8 mouse cellular contexts compared by ENCODE assay signal in the genomic region with DNA sequence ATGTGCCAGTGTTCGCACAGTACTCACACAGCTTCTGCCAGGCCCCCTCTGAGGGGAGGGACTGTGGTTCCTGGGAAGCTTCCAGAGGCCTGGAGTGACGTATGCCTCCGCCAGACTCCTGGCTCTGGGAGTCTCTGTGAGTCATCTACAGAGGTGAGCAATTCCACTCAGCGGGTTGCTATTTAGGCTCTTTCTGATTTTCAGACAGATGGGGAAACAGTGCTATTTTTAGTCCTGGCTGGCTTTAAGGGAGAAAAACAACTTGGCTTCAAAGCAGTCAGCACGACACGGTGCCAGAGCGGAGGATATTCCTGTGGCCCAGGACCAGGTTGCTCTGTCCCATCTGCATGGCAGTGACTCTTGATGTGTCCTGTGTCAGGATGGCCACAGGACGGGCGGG. TPM values are rescaled to one million over a fixed set of nuclear protein-coding genes. Genes with fewer than 3 reads are reported as not detected.
A peak's percentile ranks its signal among the peaks of the same experiment; 100 is the strongest.
DNase-seq lines count a peak whose midpoint lies in the region; ATAC-seq and TF ChIP-seq lines count a peak whose summit lies in the region.

No protein-coding gene starts in this region.

- peak; percentile 40 to 56 for DNase-seq in adrenal gland, adult 18-20 months (ENCODE audit: low spot score in 2 of 2)
- peak; percentile 95 for DNase-seq in fibroblast of lung, adult 2 months (ENCODE audit: low read depth)
- peak; percentile 81 to 97 for DNase-seq in left cerebral cortex, postnatal 25 days (ENCODE audit: low spot score in 2 of 2)
- peak; percentile 42 for DNase-seq in stomach, postnatal 0 days (ENCODE audit: low spot score)
- no peak for DNase-seq in thymus, postnatal 10 days (ENCODE audit: low spot score in 2 of 2)

- H3ac ChIP-seq in C2C12 (ENCODE audit: control insufficient read depth, insufficient read length, low read depth), result no peak overlapping the region

- H3K79me3 ChIP-seq in C2C12 (ENCODE audit: low read depth), result no peaks in the 10 kb centered on the region

- peaks cover 13% of the 10 kb centered on the region for H3K4me1 ChIP-seq in heart, embryonic 15.5 days (replicated peaks)
- no peaks in the 10 kb centered on the region for H3K4me1 ChIP-seq in stomach, postnatal 0 days (replicated peaks; ENCODE audit: control insufficient read depth, insufficient read depth)

- no peak overlapping the region for H3K9ac ChIP-seq in heart, embryonic 15.5 days
- no peak overlapping the region for H3K9ac ChIP-seq in stomach, postnatal 0 days (ENCODE audit: low read length)

- no peak for TF ChIP-seq CTCF in C2C12 (IDR thresholded peaks at IDR 0.05; ENCODE audit: control insufficient read depth, insufficient read depth, insufficient read length)
- TF ChIP-seq CTCF in stomach, postnatal 0 days (IDR thresholded peaks at IDR 0.05; ENCODE audit: low read depth), result no peak

- H3K9me3 ChIP-seq in heart, embryonic 15.5 days (replicated peaks), result no peaks in the 10 kb centered on the region
- no peaks in the 10 kb centered on the region for H3K9me3 ChIP-seq in stomach, postnatal 0 days (ENCODE audit: control insufficient read depth, low read length)

- H3K79me2 ChIP-seq in C2C12 (ENCODE audit: control insufficient read depth, insufficient read depth), result no peaks in the 10 kb centered on the region

- intact Hi-C loops in left cerebral cortex, postnatal 25 days (cut with DNase I), result loop anchor here (1.0 kb wide), 1 partner anchor 40 kb away; the partner anchor contains the start of gene Nup210

- ATAC-seq in heart, embryonic 15.5 days (replicated peaks; ENCODE audit: insufficient number of reproducible peaks, insufficient read depth, low FRiP score, low read depth), result peak; percentile 95
- peak; percentile 72; the same call in 1 of the 2 replicates for ATAC-seq in stomach, postnatal 0 days (ENCODE audit: low FRiP score, low TSS enrichment)
- ATAC-seq in megakaryocyte progenitor cell, adult 5-6 weeks (replicated peaks; ENCODE audit: poor library complexity), result no peak

- H3K4me3 ChIP-seq in C2C12 (ENCODE audit: insufficient read depth, poor library complexity, severe bottlenecking), result no peak overlapping the region
- no peak overlapping the region for H3K4me3 ChIP-seq in heart, embryonic 15.5 days
- no peak overlapping the region for H3K4me3 ChIP-seq in stomach, postnatal 0 days (ENCODE audit: low read depth, low read length)

- H3K4me2 ChIP-seq in heart, embryonic 15.5 days, result 0 out of 2 replicates have a peak overlapping the region, but pooled peaks have one; percentile 8
- no peak overlapping the region for H3K4me2 ChIP-seq in stomach, postnatal 0 days (replicated peaks; ENCODE audit: low read depth)

- TF ChIP-seq EP300 in stomach, postnatal 0 days (optimal IDR thresholded peaks at IDR 0.05), result no peak

- no peaks in the 10 kb centered on the region for H3K27me3 ChIP-seq in C2C12 (ENCODE audit: control insufficient read depth, insufficient read depth, insufficient read length)
- no peaks in the 10 kb centered on the region for H3K27me3 ChIP-seq in heart, embryonic 15.5 days
- no peaks in the 10 kb centered on the region for H3K27me3 ChIP-seq in stomach, postnatal 0 days (ENCODE audit: control insufficient read depth, insufficient read depth, low read length)

- no peaks in the 10 kb centered on the region for H3K36me3 ChIP-seq in C2C12 (ENCODE audit: control insufficient read depth, insufficient read depth)
- H3K36me3 ChIP-seq in heart, embryonic 15.5 days, result peaks cover 9% of the 10 kb centered on the region; the same call in 1 of the 2 replicates
- H3K36me3 ChIP-seq in stomach, postnatal 0 days (ENCODE audit: control insufficient read depth, insufficient read depth, low read length), result no peaks in the 10 kb centered on the region

- 33% methylated on average over 9 of the region's 9 CpGs for WGBS in heart, embryonic 15.5 days
- WGBS in stomach, postnatal 0 days, result 63% methylated on average over 9 of the region's 9 CpGs

- H3K27ac ChIP-seq in heart, embryonic 15.5 days, result peak overlapping the region; percentile 80
- no peak overlapping the region for H3K27ac ChIP-seq in stomach, postnatal 0 days (replicated peaks)

TF ChIP-seq in C2C12, 6 proteins besides CTCF, POLR2A, EP300 and RAD21:
- peak; percentile 33 for TF ChIP-seq CEBPB (IDR thresholded peaks at IDR 0.05; ENCODE audit: low read depth)
- no peak for TF ChIP-seq MYOD1 (IDR thresholded peaks at IDR 0.05; ENCODE audit: control insufficient read depth, insufficient read length, low read depth)

RNA-seq across cellular contexts. Expression of gene Nup210, which starts 40.4 kb away (rescaled TPM):
- not detected for polyA plus RNA-seq in C2C12 (2012; fragmentation: generic; extraction: Trizol)
- total RNA-seq in adrenal gland, adult 18-20 months (2021), result 1 to 10 TPM; 3.9 to 4.6 TPM
- polyA plus RNA-seq in heart, embryonic 15.5 days (2015; fragmentation: Nextera tagmentation; extraction: Ambion mirVana), result 6.2 and 12.0 TPM in 2 replicates
- 10 to 100 TPM; 26.5 to 28.9 TPM for total RNA-seq in left cerebral cortex, postnatal 25 days (2021)
- polyA plus RNA-seq in stomach, postnatal 0 days (2015; fragmentation: Nextera tagmentation; extraction: Ambion mirVana), result 2.2 and 2.4 TPM in 2 replicates
- total RNA-seq in megakaryocyte progenitor cell, adult 5-6 weeks (2015), result 157 and 167 TPM in 2 replicates
- 173 and 176 TPM in 2 replicates for total RNA-seq in megakaryocyte progenitor cell, adult 5-6 weeks (2017)

Comparison
In these comparisons a context has a peak if more than half of its experiments do, and no peak if none do; other contexts are left out.
1. DNase-seq: peak in adrenal gland, adult 18-20 months (2 of 2), fibroblast of lung, adult 2 months (single experiment), left cerebral cortex, postnatal 25 days (2 of 2) and stomach, postnatal 0 days (single experiment); none in thymus, postnatal 10 days (0 of 2).
2. RNA of gene Nup210, which starts 40.4 kb away (total RNA-seq): 157 to 176 TPM in megakaryocyte progenitor cell, adult 5-6 weeks; 26.5 to 28.9 TPM in left cerebral cortex, postnatal 25 days and 3.9 to 4.6 TPM in adrenal gland, adult 18-20 months; every median in the first group is over 4 times any median in the second.